Mouse (Mus musculus): ENCODE data around the gene Six1. TPM values are rescaled to one million over a fixed set of nuclear protein-coding genes. Genes with fewer than 3 reads are reported as not detected.
A peak's percentile ranks its signal among the peaks of the same experiment; 100 is the strongest.
"Not testable (repeated sequence)": the region's sequence is repeated elsewhere in the genome, so short reads cannot be mapped to it uniquely, and the experiment has no call there.

The Six1 gene
- polyA plus RNA-seq, 1 experiment from 2014 or later = 0.70 TPM

DNA sequence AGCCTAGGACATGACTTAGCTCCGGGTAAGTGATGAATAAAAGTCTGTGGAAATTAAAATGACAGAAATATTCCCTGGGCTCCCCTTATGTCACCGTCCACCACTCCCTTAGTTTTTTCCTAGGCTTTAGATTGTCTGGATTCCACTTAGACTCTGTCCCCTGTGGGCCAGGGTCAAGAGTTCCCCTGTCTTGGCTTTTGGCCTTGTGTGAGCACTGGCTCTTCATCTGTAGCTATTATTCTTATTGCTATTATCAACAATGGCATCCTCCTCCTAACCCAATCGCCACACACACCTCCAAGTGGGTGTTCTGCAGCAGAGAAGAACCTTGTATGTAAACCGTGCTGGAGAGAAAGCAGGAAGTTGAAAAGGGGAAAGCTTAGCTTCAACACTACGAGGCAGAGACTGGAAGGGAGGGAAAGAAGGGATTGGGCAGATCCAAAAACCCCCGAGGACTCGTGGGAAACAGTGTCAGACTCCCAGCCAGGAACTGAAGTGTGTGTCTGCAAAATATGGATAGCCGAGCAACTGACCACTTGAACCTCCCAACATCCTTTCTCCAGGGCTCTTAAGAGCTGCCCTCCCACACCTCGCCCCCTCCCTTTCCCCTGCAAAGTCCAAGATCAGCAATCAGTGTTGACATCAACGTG, 41.4 kb downstream of the Six1 start:
- H3K36me3 ChIP-seq (ENCODE audit: insufficient read depth, low read length) = no peaks in the 10 kb centered on the region
- H3K9ac ChIP-seq (replicated peaks; ENCODE audit: low read depth) = no peak overlapping the region
- 0 out of 2 replicates have a peak, but pooled peaks cover 5% of the 10 kb centered on the region for H3K4me1 ChIP-seq (ENCODE audit: insufficient read depth, low read depth, low read length)
- H3K27me3 ChIP-seq (replicated peaks; ENCODE audit: insufficient read depth, low read length) = no peaks in the 10 kb centered on the region
- H3K9me3 ChIP-seq (ENCODE audit: low read length) = no peaks in the 10 kb centered on the region
- no peak for DNase-seq (ENCODE audit: low spot score)
- no peak overlapping the region for H3K27ac ChIP-seq (ENCODE audit: low read length)
- H3K4me2 ChIP-seq (replicated peaks; ENCODE audit: low read depth, low read length) = 0 out of 2 replicates have a peak overlapping the region, but pooled peaks have one; percentile 14
- no peak for ATAC-seq
- no peak for TF ChIP-seq CTCF (IDR thresholded peaks at IDR 0.05)
- H3K4me3 ChIP-seq (ENCODE audit: low read depth, low read length) = no peak overlapping the region
- WGBS = 16% methylated on average over 10 of the region's 10 CpGs

DNA sequence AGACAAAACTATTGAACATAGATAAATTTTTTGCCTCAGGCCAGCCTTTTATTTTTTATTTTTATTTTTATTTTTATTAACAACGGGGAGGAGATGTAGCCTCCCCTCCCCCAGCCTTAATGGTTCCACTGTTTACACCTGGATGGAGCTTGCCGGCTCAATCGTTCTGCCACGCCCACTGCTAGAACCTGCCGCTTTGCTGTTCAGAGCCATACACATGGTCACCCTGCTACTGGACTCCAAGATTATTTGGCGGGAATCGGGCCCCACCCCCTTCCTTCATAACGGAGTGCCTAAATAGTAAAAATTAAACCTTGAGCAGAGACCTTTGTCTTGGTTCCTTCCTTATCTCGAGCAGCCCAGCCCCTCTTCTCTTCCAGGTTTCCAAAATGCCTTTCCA, 50.8 kb downstream of the Six1 start:
- not testable (repeated sequence) for H3K9me3 ChIP-seq (ENCODE audit: low read length); ATAC-seq; DNase-seq (ENCODE audit: low spot score); H3K4me1 ChIP-seq (ENCODE audit: insufficient read depth, low read depth, low read length); H3K4me3 ChIP-seq (ENCODE audit: low read depth, low read length); H3K4me2 ChIP-seq (replicated peaks; ENCODE audit: low read depth, low read length); H3K27ac ChIP-seq (ENCODE audit: low read length); H3K9ac ChIP-seq (replicated peaks; ENCODE audit: low read depth); H3K36me3 ChIP-seq (ENCODE audit: insufficient read depth, low read length); H3K27me3 ChIP-seq (replicated peaks; ENCODE audit: insufficient read depth, low read length)
- WGBS = 41% methylated on average over 9 of the region's 9 CpGs

DNA sequence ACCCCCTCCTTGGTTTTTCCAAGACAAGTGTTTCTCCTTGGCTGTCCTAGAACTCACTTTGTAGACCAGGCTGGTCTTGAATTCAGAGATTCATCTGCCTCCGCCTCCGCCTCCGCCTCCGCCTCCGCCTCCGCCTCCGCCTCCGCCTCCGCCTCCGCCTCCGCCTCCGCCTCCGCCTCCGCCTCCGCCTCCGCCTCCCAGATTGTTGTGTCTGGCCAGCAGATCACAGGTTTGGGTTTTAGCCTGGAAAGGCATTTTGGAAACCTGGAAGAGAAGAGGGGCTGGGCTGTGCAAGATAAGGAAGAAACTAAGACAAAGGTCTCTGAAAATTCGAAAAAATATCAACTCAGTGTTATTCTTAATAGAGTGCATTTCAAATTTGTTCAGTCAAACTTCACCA, 51.4 kb downstream of the Six1 start:
- H3K27ac ChIP-seq (ENCODE audit: low read length); DNase-seq (ENCODE audit: low spot score); H3K36me3 ChIP-seq (ENCODE audit: insufficient read depth, low read length); ATAC-seq; H3K4me1 ChIP-seq (ENCODE audit: insufficient read depth, low read depth, low read length); H3K4me2 ChIP-seq (replicated peaks; ENCODE audit: low read depth, low read length); H3K9me3 ChIP-seq (ENCODE audit: low read length); H3K4me3 ChIP-seq (ENCODE audit: low read depth, low read length); H3K9ac ChIP-seq (replicated peaks; ENCODE audit: low read depth); H3K27me3 ChIP-seq (replicated peaks; ENCODE audit: insufficient read depth, low read length): not testable (repeated sequence)
- 48% methylated on average over 11 of the region's 17 CpGs for WGBS

DNA sequence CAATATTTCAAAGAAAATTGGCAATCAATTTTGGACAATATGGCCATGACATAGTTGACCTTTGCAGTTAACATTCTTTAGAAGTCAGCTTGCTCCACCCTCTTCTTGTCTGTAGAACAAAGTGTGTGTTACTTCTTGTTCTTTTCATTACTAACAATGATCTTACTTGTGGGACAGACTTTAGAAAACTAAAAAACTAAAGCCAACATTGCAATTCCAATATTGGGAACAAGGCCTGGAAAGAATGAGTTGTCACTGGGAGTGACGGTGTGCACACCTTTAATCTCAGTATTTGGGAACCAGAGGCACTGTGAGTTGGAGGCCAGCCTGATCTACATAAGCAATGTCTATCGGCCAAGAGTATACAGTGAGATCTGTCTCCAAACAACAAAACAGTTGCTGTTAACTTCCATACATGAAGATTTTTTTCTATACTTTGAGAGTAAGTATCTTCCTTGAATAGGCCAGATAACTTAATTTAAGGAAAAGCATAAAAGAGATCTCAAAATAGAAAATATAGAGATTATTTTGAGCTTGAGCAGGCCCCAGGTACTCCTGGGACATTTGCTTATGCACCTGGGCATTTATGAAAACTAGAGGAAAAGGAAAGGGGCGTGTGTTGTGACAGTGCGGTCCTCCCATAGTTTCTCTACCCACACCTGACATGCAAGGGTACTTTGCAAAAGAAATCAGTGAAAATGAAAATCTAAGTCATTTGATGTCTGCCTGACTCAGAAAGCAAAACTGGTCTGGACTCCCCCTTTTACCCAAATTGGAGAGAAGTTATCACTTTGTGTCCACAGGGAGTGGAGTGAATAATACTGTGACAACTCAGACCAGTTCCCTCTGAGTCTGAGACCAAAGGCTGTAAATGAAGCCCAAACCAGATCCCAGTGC, 55.3 kb downstream of the Six1 start:
- Histone ChIP-seq H3K4me2 (replicated peaks; ENCODE audit: low read depth, low read length) (no peak overlapping the region), H3K36me3 (ENCODE audit: insufficient read depth, low read length) (no peaks in the 10 kb centered on the region), H3K27me3 (replicated peaks; ENCODE audit: insufficient read depth, low read length) (no peaks in the 10 kb centered on the region), H3K4me1 (ENCODE audit: insufficient read depth, low read depth, low read length) (no peaks in the 10 kb centered on the region), H3K27ac (ENCODE audit: low read length) (no peak overlapping the region), H3K4me3 (ENCODE audit: low read depth, low read length) (no peak overlapping the region), H3K9ac (replicated peaks; ENCODE audit: low read depth) (no peak overlapping the region), H3K9me3 (ENCODE audit: low read length) (no peaks in the 10 kb centered on the region)
- DNase-seq (ENCODE audit: low spot score) = no peak
- WGBS = 81% methylated on average over 4 of the region's 4 CpGs
- ATAC-seq = no peak
- TF ChIP-seq EP300 (IDR thresholded peaks at IDR 0.05) (no peak), CTCF (IDR thresholded peaks at IDR 0.05) (no peak)

DNA sequence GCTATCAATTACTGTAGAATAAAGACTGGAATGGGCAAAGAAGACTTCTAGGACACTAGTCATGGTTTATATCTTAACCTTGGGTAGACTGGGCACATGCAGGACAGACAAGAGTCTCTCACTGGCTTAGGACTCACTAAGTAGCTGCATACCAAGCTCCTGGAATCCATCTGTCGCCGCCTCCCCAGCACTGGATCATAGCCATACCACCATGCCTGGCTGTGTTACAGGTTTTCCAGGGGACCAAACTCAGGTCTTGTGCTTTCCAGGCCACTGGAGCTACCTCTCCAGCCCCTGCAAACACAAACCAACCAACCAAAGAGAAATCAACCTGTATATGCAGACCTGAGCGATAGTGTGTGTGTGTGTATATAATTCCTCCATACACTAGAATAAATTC, 57.0 kb downstream of the Six1 start:
- H3K27ac ChIP-seq (ENCODE audit: low read length) = no peak overlapping the region
- TF ChIP-seq EP300 (IDR thresholded peaks at IDR 0.05) (no peak), CTCF (IDR thresholded peaks at IDR 0.05) (no peak)
- H3K36me3 ChIP-seq (ENCODE audit: insufficient read depth, low read length) = no peaks in the 10 kb centered on the region
- no peaks in the 10 kb centered on the region for H3K4me1 ChIP-seq (ENCODE audit: insufficient read depth, low read depth, low read length)
- H3K9ac ChIP-seq (replicated peaks; ENCODE audit: low read depth) = no peak overlapping the region
- H3K4me2 ChIP-seq (replicated peaks; ENCODE audit: low read depth, low read length) = no peak overlapping the region
- H3K4me3 ChIP-seq (ENCODE audit: low read depth, low read length) = no peak overlapping the region
- DNase-seq (ENCODE audit: low spot score) = no peak
- 84% methylated on average over 3 of the region's 3 CpGs for WGBS
- ATAC-seq = no peak
- no peaks in the 10 kb centered on the region for H3K9me3 ChIP-seq (ENCODE audit: low read length)
- H3K27me3 ChIP-seq (replicated peaks; ENCODE audit: insufficient read depth, low read length) = no peaks in the 10 kb centered on the region

Other genes with a start within 250 kb of the Six1 start
- not detected in 2 replicates for gene Six6, start 114.0 kb downstream of the Six1 start, polyA plus RNA-seq (2015; fragmentation: Nextera tagmentation; extraction: Ambion mirVana)
- 0.08 and 0.17 TPM in 2 replicates for gene 4930447C04Rik, start 113.1 kb downstream of the Six1 start, polyA plus RNA-seq (2015; fragmentation: Nextera tagmentation; extraction: Ambion mirVana)
- gene Six4, start 59.6 kb upstream of the Six1 start, polyA plus RNA-seq (2015; fragmentation: Nextera tagmentation; extraction: Ambion mirVana) = 0.88 and 1.2 TPM in 2 replicates
- 23.0 and 25.8 TPM in 2 replicates for gene Mnat1, start 69.8 kb upstream of the Six1 start, polyA plus RNA-seq (2015; fragmentation: Nextera tagmentation; extraction: Ambion mirVana)
- gene Trmt5, start 232.8 kb upstream of the Six1 start, polyA plus RNA-seq (2015; fragmentation: Nextera tagmentation; extraction: Ambion mirVana) = 7.7 and 9.0 TPM in 2 replicates
- gene Slc38a6, start 232.9 kb upstream of the Six1 start, polyA plus RNA-seq (2015; fragmentation: Nextera tagmentation; extraction: Ambion mirVana) = 4.2 and 8.2 TPM in 2 replicates

All from lung, postnatal 0 days (tissue).